Mouse (Mus musculus) heart, postnatal 25 days (tissue): ENCODE measurements around the gene Smbd1. TPM values are rescaled to one million over a fixed set of nuclear protein-coding genes. Genes with fewer than 3 reads are reported as not detected.

ENCODE experiments used
- DNase-seq: peaks from one replicate; pipeline ENCODE4 v3.0.0; 2022; ENCODE audit warnings: low spot score
- intact Hi-C: fragments of 180-260 bp; cut with DNase I; formaldehyde crosslinking; loops from one replicate; pipeline ENCODE4 v1.15.1; 2025
- total RNA-seq, 2 experiments: library from RNA; stranded (reverse); gene quantifications; 2 replicates each; pipeline ENCODE4 v1.2.3; 2021

Gene Smbd1
- not detected for total RNA-seq

DNA sequence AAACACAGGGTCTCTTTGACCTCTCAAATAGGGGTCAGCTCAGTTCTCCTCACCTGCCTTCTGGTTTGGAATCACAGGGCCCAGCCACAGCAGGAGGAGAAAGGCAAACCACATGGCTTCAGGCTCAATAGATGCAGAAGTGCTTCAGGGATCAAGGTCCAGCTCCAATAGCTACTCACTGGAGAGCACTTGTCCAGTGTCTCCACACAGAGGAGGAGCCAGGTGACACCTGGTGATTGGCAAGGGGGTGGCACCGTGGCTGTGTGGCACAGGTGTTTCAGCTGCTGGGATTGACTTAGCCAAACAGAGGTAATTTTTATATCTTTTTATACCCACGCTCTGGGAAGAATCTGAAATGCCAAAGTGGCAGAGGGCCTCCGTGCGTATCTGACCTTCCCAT is at the start of gene Smbd1:
TSS of gene Smbd1 (minus strand) at position 157 of the 400 bp plus-strand sequence.
- intact Hi-C loops = loop anchor here (5.0 to 10.0 kb wide), 3 partner anchors 67 to 344 kb away; partner anchors contain the start of genes Fyttd1 and Rubcn
- no peak for DNase-seq

- intact Hi-C loops = no loop called here
- DNase-seq = peak; percentile 40
Observed at GRCm38 (mm10) chr16:32858771-32859636, 48.7 kb upstream of the Smbd1 start.

- intact Hi-C loops = no loop called here
- DNase-seq = no peak
Observed at GRCm38 (mm10) chr16:32858356-32858755, 48.1 kb upstream of the Smbd1 start.

DNA sequence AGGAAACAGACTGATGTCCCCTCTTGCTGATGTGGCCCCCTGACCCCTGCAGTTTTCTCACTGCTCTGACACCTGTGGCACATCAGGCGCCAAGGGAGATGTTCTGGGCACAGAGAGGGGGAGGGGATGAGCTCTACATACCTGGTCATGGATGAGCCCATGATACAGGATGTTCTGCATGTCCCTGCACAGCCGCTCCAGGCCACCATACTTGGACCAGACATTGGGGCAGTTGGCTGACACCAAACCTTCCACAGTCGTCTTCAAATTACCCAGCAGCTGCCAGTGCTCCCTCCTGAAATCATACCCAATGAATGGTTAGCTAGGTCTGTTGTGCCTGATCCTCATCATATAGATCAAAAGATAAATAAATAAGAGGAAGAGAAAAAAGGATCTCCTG is 46.5 kb upstream of the Smbd1 start:
- no peak for DNase-seq
- intact Hi-C loops = no loop called here

DNA sequence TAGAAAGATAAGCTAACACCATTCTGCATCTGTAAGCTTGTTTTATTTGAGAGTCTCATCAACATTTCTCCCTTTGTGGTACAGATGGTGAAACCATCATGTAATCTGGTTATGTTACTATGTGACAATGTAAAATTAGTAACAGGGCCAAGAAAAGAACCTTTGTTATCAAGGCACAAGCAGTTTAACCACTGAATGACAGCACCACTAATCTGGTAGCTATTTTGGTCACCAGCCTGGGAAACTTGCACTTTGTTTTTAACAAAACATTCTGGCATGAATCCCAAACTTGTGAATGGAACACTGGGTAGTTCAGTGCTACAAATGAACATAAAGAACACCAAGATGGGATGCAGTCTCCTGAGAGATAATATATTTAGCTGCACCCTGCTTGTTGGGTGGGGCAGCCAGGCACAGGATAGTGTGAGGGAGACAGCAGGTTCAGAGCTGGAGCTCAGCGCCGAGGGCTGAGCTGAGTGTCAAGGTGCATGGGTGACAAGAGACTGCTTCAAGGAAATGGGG is 43.8 kb upstream of the Smbd1 start:
- no peak for DNase-seq

DNA sequence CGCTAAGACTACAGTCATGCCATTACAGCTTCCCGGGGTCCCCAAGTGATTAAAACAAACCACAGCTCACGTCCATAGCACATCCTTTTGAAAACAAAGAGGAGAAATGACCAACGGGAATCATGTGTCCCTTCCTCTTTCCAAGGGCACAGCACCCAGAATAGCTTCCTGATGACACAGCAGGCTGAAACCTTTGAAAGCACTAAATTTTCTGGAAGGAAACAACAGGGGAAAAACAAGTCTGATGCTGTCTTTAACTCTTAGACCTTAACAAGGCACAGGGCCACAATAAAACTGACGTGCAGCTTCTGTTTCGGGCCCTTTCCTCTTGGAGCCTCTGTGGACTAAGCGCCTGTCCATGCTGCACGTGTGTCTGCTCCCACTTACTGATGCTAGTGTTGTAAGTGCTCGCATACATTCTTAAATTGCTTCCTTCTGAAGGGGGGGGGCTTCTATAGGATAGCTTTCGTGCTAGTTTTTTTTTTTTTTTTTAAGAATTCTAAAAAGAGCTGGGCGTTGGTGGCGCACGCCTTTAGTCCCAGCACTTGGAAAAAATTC is 43.3 kb upstream of the Smbd1 start:
- no peak for DNase-seq
- intact Hi-C loops = loop anchor here (2.0 to 5.0 kb wide), 2 partner anchors 25 to 36 kb away; no protein-coding TSS in a partner anchor

More for the DNA sequence above, 43.8 kb upstream of the Smbd1 start:
- intact Hi-C loops = loop anchor here (5.0 kb wide), 1 partner anchor 37 kb away; no protein-coding TSS in a partner anchor

DNA sequence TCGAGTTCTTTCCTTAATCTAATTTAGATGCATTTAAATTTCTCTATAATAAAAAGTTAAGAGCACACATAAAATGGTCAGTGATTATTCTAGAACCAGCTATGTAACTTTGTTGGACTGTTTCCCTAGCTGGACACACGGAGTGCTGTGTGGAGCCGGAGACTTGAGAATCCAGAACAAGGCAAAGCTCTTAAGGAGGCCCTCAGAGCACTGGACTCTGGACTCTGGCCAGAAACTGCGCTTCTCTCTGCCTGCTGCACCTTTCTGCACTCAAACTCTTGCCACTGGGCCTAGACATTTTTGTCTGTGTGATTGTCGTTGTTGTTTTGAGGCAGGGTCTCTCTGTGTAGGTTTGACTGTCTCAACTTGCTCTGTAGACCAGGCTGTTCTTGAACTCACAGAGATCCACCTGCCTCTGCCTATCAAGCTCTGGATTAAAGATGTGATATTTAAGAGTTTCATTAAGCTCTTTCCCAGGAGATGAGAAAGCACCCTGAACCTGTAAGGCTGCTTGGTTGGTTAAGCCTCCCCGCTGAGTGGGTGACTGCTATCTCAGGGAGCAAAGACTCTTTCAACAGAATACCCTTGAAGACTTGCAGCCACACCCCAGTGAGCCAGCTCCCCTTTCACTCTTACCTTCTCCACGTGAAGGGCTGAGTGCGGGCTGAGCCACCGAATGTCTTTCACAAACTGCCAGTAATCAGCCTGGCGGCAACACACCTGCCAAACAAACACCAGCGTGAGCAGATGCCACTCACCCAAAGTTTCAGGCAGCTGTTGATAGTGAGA is 39.0 kb upstream of the Smbd1 start:
- intact Hi-C loops = no loop called here
- no peak for DNase-seq

GRCm38 (mm10) chr16:32847103-32847502 is 36.8 kb upstream of the Smbd1 start:
- no peak for DNase-seq
- intact Hi-C loops = no loop called here

- intact Hi-C loops = no loop called here
- DNase-seq = no peak
Observed at GRCm38 (mm10) chr16:32831501-32831900, 21.2 kb upstream of the Smbd1 start.

GRCm38 (mm10) chr16:32829104-32829503 is 18.8 kb upstream of the Smbd1 start:
- DNase-seq = no peak
- intact Hi-C loops = no loop called here

DNA sequence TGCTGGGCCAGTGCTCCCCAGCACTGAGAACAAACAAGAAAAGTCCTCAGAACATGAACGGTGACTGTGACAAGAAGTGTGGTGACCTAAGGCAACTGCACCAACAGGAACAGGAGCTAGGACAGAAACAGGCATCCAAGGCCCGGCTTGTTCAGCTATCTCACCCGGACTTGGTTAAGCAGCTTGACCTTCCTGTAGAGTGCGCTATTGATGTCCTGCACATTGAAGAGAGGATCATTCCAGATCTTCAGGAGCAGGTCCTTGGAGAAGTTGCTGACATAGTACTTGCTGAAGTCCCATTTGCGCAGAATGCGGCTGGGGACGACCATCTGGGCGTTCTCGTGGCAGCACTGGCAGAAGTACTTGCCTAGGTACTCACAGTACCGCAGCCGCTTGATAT is 16.2 kb upstream of the Smbd1 start:
- intact Hi-C loops = no loop called here
- no peak for DNase-seq

DNA sequence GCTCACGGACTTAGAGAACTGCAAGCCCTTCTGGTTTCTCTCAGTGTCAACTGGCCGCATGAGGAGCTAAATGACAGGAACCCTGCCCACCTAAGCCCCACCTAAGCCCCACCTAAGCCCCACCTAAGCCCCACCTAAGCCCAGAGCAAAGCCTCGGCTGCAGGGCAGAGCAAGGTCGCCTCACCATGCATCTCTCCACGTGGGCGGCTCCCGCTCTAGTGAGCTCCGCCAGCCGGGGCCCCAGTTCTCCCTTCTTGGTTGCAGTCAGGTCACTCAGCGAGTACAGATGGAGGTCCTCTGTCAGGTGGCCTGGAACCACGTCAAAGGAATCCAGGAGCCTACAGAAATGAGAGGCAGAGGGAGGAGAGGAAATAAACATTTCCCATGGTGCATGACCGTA is 15.1 kb upstream of the Smbd1 start:
- intact Hi-C loops = no loop called here

DNA sequence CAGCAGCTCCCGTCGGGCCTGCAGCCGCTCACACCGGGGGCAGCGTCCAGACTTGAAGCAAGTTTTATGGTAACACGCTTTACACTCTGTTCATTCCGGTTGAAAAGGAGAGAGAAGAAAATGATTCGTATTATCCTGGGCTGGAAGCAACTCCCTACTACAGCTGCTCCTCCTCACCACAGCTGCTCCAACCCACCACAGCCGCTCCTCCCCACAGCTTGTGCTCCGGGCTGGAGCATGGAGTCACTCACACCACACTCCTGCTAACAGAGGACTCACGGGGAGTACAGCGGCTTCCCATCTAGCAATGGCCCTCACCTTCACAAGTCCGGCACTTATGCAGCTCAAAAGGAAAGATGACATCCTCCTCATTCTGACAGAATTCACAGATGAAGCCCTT is 13.8 kb upstream of the Smbd1 start:
- DNase-seq = no peak
- intact Hi-C loops = no loop called here

More for the DNA sequence above, 15.1 kb upstream of the Smbd1 start:
- DNase-seq = no peak

- no peak for DNase-seq
- intact Hi-C loops = no loop called here
Observed at GRCm38 (mm10) chr16:32823487-32823886, 13.2 kb upstream of the Smbd1 start.

GRCm38 (mm10) chr16:32822881-32823280 is 12.6 kb upstream of the Smbd1 start:
- no peak for DNase-seq
- intact Hi-C loops = no loop called here

- no peak for DNase-seq
- intact Hi-C loops = no loop called here
Observed at GRCm38 (mm10) chr16:32822450-32822827, 12.2 kb upstream of the Smbd1 start.

- intact Hi-C loops = no loop called here
- DNase-seq = peak; percentile 69
Observed at GRCm38 (mm10) chr16:32821772-32822449, 11.6 kb upstream of the Smbd1 start.

DNA sequence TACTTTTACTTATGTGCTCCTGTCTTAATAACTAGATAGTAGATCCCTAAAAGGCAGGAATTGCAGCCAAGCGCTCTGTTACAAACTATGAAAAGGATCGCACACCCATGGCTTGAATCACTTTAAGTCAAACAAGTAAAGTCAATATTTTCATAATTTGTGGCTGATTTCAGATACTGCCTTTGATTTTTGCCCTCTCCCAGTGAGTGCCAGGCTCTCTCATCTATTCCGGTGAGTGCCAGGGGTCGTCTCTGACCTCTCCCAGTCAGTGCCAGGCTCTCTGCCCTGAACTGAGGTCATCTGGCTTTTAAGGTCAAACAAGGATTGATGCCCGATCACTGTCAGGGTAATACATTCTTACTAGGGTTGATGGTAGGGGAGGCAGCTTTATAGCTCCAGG is 8.2 kb upstream of the Smbd1 start:
- DNase-seq = no peak
- intact Hi-C loops = loop anchor here (5.0 to 10.0 kb wide), 2 partner anchors 34 to 336 kb away; no protein-coding TSS in a partner anchor

DNA sequence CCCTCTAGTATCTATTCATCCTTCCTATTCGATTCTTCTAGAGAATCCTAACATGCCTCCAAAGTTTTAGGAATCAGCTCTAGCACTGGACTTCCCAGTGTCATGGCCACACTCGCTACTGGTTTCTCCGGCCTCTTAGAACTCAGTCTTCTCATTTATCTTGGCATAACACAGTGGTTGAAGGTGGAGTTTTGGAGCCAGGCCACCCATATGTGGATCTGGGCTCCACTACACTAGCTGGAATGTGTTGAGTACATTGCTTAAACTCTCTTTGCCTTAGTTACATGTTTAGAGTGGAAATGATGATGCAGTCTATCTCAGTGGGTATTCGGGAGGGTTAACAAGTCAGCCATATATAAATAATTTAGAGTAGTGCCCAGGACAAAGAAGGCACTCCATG is 7.8 kb upstream of the Smbd1 start:
- no peak for DNase-seq

More for the DNA sequence above, 7.8 kb upstream of the Smbd1 start:
- intact Hi-C loops = loop anchor here (5.0 to 10.0 kb wide), 2 partner anchors 34 to 337 kb away; no protein-coding TSS in a partner anchor
